In genomic region chr11:34532131-34532530, GRCm38 (mm10) we compare ENCODE assay signal across 16 mouse cellular contexts.
"Had no signal": no experiment of that assay in that cellular context is flagged by ENCODE, and none has a peak within 500 bp of the region (broad histone marks: within the 10 kb centered on the region; RNA-seq: fewer than 3 reads in every experiment).

No protein-coding gene starts in this region.

- DNase-seq: cerebellum, adult 8-10 months; cerebellum, adult 9-10 months; cerebellum, adult 9-11 months; cerebellum, postnatal 10 days; cerebellum, postnatal 14 days; cerebellum, postnatal 25 days; cerebellum, postnatal 36 days; embryo, embryonic 11 days; forebrain, postnatal 0 days; gastrocnemius, adult 2 months; gastrocnemius, postnatal 10 days; gastrocnemius, postnatal 14 days; gastrocnemius, postnatal 25 days; gastrocnemius, postnatal 36 days; heart, adult 18-20 months; heart, adult 2 months had no signal
